ENCODE assay signal across 12 mouse cellular contexts in the genomic region with DNA sequence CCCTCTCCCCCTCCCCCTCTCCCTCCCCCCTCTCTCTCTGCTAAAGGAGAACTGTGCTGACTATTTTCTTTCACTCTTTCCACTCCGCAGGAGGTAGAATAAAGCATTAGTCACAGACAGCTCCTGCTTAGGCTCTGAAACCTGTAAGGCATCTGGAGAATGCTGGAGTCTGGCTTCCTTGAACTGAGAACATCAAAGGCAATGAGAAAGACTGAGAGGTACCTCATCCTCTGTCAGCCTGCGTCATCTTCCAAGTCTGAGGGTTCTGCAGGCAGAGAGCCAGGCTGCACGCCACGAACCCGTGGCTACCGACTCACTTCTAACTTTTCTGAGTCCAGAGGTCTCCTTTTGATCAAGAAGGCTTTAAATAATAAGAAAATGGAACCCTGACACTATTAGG. TPM values are rescaled to one million over a fixed set of nuclear protein-coding genes. Genes with fewer than 3 reads are reported as not detected.
DNase-seq lines count a peak whose midpoint lies in the region; ATAC-seq lines count a peak whose summit lies in the region.
"Had no signal": no experiment of that assay in that cellular context is flagged by ENCODE, and none has a peak within 500 bp of the region (broad histone marks: within the 10 kb centered on the region; RNA-seq: fewer than 3 reads in every experiment).

No protein-coding gene starts in this region.

- H3K4me3 ChIP-seq in forebrain, embryonic 14.5 days (ENCODE audit: low read depth, low read length): no peak overlapping the region
- no peak overlapping the region for H3K4me3 ChIP-seq in forebrain, embryonic 11.5 days (ENCODE audit: low read depth, low read length)
- no peak overlapping the region for H3K4me3 ChIP-seq in embryonic facial prominence, embryonic 11.5 days (ENCODE audit: low read depth, low read length)
- no peak overlapping the region for H3K4me3 ChIP-seq in neural tube, embryonic 13.5 days

- no peak overlapping the region for H3K4me2 ChIP-seq in forebrain, embryonic 14.5 days (ENCODE audit: low read length)
- H3K4me2 ChIP-seq in forebrain, embryonic 11.5 days (ENCODE audit: low read depth, low read length, severe bottlenecking): no peak overlapping the region
- no peak overlapping the region for H3K4me2 ChIP-seq in embryonic facial prominence, embryonic 11.5 days (ENCODE audit: low read depth, low read length)
- H3K4me2 ChIP-seq in neural tube, embryonic 13.5 days: 0 out of 2 replicates have a peak overlapping the region, but pooled peaks have one; percentile 6

- H3K9me3 ChIP-seq in forebrain, embryonic 14.5 days (replicated peaks; ENCODE audit: control insufficient read depth, low read length): no peaks in the 10 kb centered on the region
- no peaks in the 10 kb centered on the region for H3K9me3 ChIP-seq in forebrain, embryonic 11.5 days (ENCODE audit: control insufficient read depth, low read length)
- no peaks in the 10 kb centered on the region for H3K9me3 ChIP-seq in embryonic facial prominence, embryonic 11.5 days (replicated peaks; ENCODE audit: control insufficient read depth, low read length)
- H3K9me3 ChIP-seq in neural tube, embryonic 13.5 days: no peaks in the 10 kb centered on the region

- H3K27ac ChIP-seq in forebrain, embryonic 14.5 days (ENCODE audit: low read depth, low read length): no peak overlapping the region
- H3K27ac ChIP-seq in forebrain, embryonic 11.5 days (ENCODE audit: low read depth, low read length): no peak overlapping the region
- H3K27ac ChIP-seq in embryonic facial prominence, embryonic 11.5 days (replicated peaks; ENCODE audit: low read depth, low read length): no peak overlapping the region
- H3K27ac ChIP-seq in neural tube, embryonic 13.5 days (replicated peaks): no peak overlapping the region

- peak; percentile 17 for DNase-seq in forebrain, embryonic 14.5 days (ENCODE audit: low spot score)
- DNase-seq in forebrain, embryonic 11.5 days (ENCODE audit: low spot score): no peak
- DNase-seq in testis, postnatal 14 days (ENCODE audit: low spot score): peak; percentile 16
- no peak for DNase-seq in testis, postnatal 10 days (ENCODE audit: low spot score)
- peak; percentile 41 for DNase-seq in embryonic facial prominence, embryonic 11.5 days (ENCODE audit: low spot score)
- no peak for DNase-seq in spleen, postnatal 36 days (ENCODE audit: low spot score in 2 of 2)
- DNase-seq: cerebellum, adult 11 months; lung, postnatal 14 days; right cerebral cortex, postnatal 14 days had no signal

- H3K27me3 ChIP-seq in forebrain, embryonic 14.5 days (replicated peaks; ENCODE audit: control insufficient read depth, insufficient read depth, low read length): no peaks in the 10 kb centered on the region
- H3K27me3 ChIP-seq in forebrain, embryonic 11.5 days (ENCODE audit: control insufficient read depth, insufficient read depth, low read length): no peaks in the 10 kb centered on the region
- H3K27me3 ChIP-seq in embryonic facial prominence, embryonic 11.5 days (ENCODE audit: control insufficient read depth, insufficient read depth, low read length): no peaks in the 10 kb centered on the region
- H3K27me3 ChIP-seq in neural tube, embryonic 13.5 days: no peaks in the 10 kb centered on the region
- H3K27me3 ChIP-seq: CH12.LX had no signal

- no peak overlapping the region for H3K9ac ChIP-seq in forebrain, embryonic 14.5 days (ENCODE audit: low read length)
- H3K9ac ChIP-seq in forebrain, embryonic 11.5 days (ENCODE audit: low read length): no peak overlapping the region
- H3K9ac ChIP-seq in embryonic facial prominence, embryonic 11.5 days (replicated peaks; ENCODE audit: low read length): no peak overlapping the region
- no peak overlapping the region for H3K9ac ChIP-seq in neural tube, embryonic 13.5 days

- no peak for ATAC-seq in forebrain, embryonic 14.5 days
- ATAC-seq in forebrain, embryonic 11.5 days (replicated peaks; ENCODE audit: low FRiP score): no peak
- ATAC-seq in embryonic facial prominence, embryonic 11.5 days (replicated peaks; ENCODE audit: insufficient number of reproducible peaks, low FRiP score, low TSS enrichment, low read depth): 0 out of 2 replicates have a peak, but pooled peaks have one; percentile 22
- no peak for ATAC-seq in neural tube, embryonic 13.5 days (ENCODE audit: low read depth)
- no peak for ATAC-seq in megakaryocyte-erythroid progenitor cell, adult 5-6 weeks (replicated peaks; ENCODE audit: low FRiP score, low TSS enrichment, poor library complexity, severe bottlenecking)

- 22% methylated on average over 6 of the region's 6 CpGs for WGBS in forebrain, embryonic 14.5 days
- WGBS in forebrain, embryonic 11.5 days: 19% methylated on average over 5 of the region's 6 CpGs
- 3% methylated on average over 6 of the region's 6 CpGs for WGBS in embryonic facial prominence, embryonic 11.5 days
- WGBS in neural tube, embryonic 13.5 days: 5% methylated on average over 6 of the region's 6 CpGs

- no peaks in the 10 kb centered on the region for H3K4me1 ChIP-seq in forebrain, embryonic 14.5 days (ENCODE audit: control insufficient read depth, insufficient read depth, low read length)
- H3K4me1 ChIP-seq in forebrain, embryonic 11.5 days (replicated peaks; ENCODE audit: control insufficient read depth, insufficient read depth, low read length): no peaks in the 10 kb centered on the region
- H3K4me1 ChIP-seq in embryonic facial prominence, embryonic 11.5 days (ENCODE audit: control insufficient read depth, insufficient read depth, low read length): peaks cover 3% of the 10 kb centered on the region; the same call in 1 of the 2 replicates
- peaks cover 8% of the 10 kb centered on the region for H3K4me1 ChIP-seq in neural tube, embryonic 13.5 days (replicated peaks)

- H3K36me3 ChIP-seq in forebrain, embryonic 14.5 days (ENCODE audit: control insufficient read depth, insufficient read depth, low read length): no peaks in the 10 kb centered on the region
- no peaks in the 10 kb centered on the region for H3K36me3 ChIP-seq in forebrain, embryonic 11.5 days (ENCODE audit: control insufficient read depth, insufficient read depth, low read length)
- H3K36me3 ChIP-seq in embryonic facial prominence, embryonic 11.5 days (replicated peaks; ENCODE audit: control insufficient read depth, insufficient read depth, low read depth, low read length): no peaks in the 10 kb centered on the region
- H3K36me3 ChIP-seq in neural tube, embryonic 13.5 days: no peaks in the 10 kb centered on the region

RNA-seq across cellular contexts. Expression of a gene that starts 20.5 kb away (rescaled TPM):
- 36.7 and 50.1 TPM in 2 replicates for polyA plus RNA-seq in forebrain, embryonic 14.5 days (2014; fragmentation: Nextera tagmentation; extraction: Ambion mirVana)
- polyA plus RNA-seq in forebrain, embryonic 11.5 days (2014; fragmentation: Nextera tagmentation; extraction: Ambion mirVana): 10.5 and 11.1 TPM in 2 replicates
- 8.8 and 9.3 TPM in 2 replicates for polyA plus RNA-seq in embryonic facial prominence, embryonic 11.5 days (2014; fragmentation: Nextera tagmentation; extraction: Ambion mirVana)
- polyA plus RNA-seq in neural tube, embryonic 13.5 days (2015; fragmentation: Nextera tagmentation; extraction: Ambion mirVana): 38.5 and 41.3 TPM in 2 replicates
- total RNA-seq in megakaryocyte-erythroid progenitor cell, adult 5-6 weeks (2014; fragmentation: Nextera tagmentation): 17.4 and 28.9 TPM in 2 replicates
- 21.1 and 38.7 TPM in 2 replicates for total RNA-seq in megakaryocyte-erythroid progenitor cell, adult 5-6 weeks (2017)

Comparison
In these comparisons a context has a peak if more than half of its experiments do, and no peak if none do; other contexts are left out.
1. DNase-seq: peak in forebrain, embryonic 14.5 days (single experiment), testis, postnatal 14 days (single experiment) and embryonic facial prominence, embryonic 11.5 days (single experiment); none in forebrain, embryonic 11.5 days (single experiment), testis, postnatal 10 days (single experiment) and spleen, postnatal 36 days (0 of 2).